Mouse (Mus musculus): ENCODE data around the gene Man2c1.

Gene Man2c1

GRCm38 (mm10) chr9:57130577-57131433 lies at the start of gene Man2c1:
TSS of gene Man2c1 (plus strand) at chr9:57130690.
- peak; percentile 95 to 96 for DNase-seq

DNA sequence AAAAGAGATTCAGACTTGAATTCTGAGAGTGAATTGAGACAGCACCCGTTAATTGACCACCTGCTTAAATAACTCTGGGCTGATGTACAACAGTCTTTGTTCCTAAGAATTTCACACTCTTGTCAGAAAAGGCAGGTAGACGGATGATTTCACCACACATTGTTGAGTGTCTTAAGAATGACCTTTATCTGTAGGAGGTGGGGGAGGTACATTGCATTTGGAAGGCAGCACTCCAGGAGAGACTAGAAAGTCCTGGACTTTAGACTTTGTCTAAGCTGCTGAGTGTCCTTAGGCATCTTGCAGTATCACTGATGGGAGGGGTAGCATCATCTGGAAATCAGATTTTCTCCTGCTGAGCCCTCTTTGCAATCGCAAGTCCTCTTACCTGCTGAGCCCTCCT lies 48.3 kb upstream of the Man2c1 start:
- no peak for DNase-seq

- no peak for DNase-seq
Observed at GRCm38 (mm10) chr9:57117261-57117755, 13.2 kb upstream of the Man2c1 start.

DNA sequence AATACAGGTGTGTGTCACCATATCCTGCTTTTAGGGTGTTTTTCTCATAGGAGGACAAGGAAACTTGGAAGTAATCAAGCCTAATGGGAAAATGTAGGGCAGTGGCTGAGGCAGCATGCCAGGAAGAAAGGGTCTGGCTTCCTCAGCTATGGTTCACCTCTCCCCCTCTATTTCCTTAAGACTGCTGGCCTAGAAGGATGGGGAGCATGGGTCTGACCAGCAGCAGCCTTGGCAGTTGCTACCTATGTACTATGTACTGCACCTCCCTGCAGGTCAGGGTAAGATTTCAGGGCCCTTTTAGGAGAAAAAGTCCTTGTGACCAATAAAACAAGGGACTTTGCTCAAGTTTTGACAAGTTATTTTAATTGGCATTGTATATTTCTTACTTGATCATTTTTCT lies 849 bp upstream of the Man2c1 start:
- no peak for DNase-seq

GRCm38 (mm10) chr9:57137246-57137645 lies 6.8 kb downstream of the Man2c1 start:
- DNase-seq, result no peak

DNA sequence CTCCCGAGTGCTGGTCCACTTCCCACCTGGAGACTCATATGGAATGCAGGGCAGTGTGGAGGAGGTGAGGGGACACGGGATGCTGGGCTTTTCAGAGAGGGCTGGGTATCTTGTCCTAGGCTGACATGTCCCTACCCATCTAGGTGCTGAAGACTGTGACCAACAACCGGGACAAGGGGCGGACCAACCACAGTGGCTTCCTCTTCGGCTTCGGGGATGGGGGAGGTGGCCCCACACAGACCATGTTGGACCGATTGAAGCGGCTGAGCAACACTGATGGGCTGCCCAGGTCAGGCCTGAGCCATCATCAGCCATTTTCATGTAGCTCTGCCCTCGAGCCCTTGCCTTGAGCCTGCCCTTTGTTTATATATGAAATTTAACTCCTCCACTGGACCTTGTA lies 7.3 kb downstream of the Man2c1 start:
- DNase-seq, result no peak

GRCm38 (mm10) chr9:57138507-57138906 lies 8.0 kb downstream of the Man2c1 start:
- DNase-seq, result no peak

DNA sequence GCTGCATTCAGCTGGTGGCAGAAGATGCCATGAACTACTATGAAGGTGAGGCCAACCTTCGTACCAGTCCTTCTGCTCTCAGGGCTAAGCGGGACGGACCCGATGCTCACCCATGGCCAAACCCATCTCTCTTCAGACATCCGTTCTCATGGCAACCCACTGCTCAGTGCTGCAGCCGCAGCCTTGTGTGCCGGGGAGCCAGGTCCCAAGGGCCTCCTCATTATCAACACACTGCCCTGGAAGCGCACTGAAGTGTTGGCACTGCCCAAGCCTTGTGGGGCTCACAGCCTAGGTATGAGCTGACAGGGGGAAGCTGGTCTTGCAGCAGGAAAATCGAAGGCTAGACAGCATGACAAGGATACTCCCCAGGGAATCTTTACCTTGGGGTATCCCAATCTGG lies 8.6 kb downstream of the Man2c1 start:
- no peak for DNase-seq

- no peak for DNase-seq
Observed at GRCm38 (mm10) chr9:57139571-57139970, 9.1 kb downstream of the Man2c1 start.

DNA sequence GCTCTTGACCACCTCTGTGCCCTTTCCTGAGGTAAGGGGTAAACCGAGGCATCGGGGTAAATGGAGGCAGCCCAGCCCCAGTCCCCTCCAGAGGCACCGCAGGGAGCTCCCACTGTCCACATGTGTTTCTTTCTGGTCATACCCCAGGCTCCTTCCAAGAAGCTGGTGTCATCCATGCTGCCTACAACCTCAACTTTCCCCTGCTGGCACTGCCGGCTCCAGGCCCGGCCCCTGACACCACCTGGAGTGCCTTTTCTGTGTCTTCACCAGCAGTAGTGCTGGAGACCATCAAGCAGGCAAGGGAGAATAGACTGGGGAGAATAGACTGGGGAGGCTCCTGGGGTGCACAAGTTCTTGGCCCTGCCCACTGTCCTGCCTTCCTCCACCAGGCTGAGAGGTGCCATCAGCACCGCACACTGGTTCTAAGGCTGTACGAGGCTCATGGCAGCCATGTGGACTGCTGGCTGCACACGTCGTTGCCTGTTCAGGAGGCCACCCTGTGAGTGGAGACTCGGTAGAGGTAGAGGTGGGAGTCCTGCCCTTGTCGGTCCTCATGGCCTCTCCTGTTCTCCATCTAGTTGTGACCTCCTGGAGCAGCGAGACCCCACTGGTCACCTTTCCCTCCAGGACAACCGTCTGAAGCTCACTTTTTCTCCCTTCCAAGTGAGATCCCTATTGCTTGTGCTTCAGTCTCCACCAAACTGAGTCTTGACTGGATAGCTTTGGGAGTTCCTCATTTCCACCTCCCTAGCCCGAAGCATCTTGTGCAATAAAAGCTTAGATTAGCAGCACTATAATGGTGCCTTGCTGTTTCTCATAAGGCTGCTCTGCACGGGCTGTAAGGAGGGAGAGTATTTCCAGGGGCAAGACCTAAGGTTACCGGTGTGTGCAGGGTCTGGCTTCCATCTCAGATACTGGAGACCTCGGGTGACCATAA lies 11.2 kb downstream of the Man2c1 start:
- DNase-seq, result no peak

- no peak for DNase-seq
Observed at GRCm38 (mm10) chr9:57143212-57143611, 12.7 kb downstream of the Man2c1 start.

- no peak for DNase-seq
Observed at GRCm38 (mm10) chr9:57144830-57145229, 14.3 kb downstream of the Man2c1 start.

- no peak for DNase-seq
Observed at GRCm38 (mm10) chr9:57146451-57147066, 16.1 kb downstream of the Man2c1 start.

DNA sequence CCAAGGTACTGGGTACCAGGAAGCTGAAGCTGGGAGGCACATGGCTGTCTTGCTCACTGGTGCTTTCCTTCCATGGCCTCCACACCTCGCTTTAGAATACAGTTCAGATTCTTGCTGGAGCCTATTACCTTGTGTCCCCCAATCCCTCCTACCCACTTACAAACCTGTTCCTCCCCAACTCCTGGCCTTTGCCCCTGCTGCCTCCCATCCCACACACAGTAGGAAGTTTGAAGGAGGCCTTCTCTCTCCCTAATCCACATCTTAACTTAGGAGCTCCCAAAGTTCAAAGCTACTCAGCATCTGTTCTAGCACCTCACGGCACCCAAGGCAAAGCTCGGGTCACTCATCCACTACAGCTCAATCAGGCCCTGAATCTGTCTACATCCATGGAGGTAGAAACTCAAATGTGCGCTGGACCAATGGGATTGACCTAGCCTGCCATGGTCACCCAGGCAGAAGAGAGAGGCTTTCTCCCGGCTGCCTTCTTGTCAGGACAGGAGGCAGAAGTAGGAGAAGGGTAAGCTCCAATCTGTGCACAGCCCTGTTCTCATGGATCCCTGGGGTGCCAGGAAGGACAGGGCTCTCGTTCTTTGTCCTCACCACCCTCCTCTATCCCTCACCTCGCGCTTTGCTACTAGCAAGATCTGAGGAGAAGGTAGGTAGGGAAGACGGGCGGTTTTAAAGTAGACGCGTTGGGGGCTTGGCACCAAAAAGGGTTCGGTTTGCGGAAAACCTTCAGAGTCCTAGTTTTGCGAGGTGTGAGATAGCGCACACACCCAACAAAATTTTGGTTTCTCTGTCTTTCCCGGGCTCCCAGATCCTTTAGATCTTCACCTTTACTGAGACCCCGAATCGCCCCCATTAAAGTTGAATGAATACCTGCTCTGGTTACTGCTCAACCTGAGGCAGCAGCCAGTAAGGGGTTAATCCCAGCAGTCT lies 17.0 kb downstream of the Man2c1 start:
- peak in 1 of 2 experiments; percentile 42 for DNase-seq

- peak; percentile 84 to 88 for DNase-seq
Observed at GRCm38 (mm10) chr9:57148144-57148878, 17.8 kb downstream of the Man2c1 start, which contains the start of gene Neil1. TSS of gene Neil1 (minus strand) at chr9:57148305.

GRCm38 (mm10) chr9:57149021-57149420 lies 18.5 kb downstream of the Man2c1 start:
- no peak for DNase-seq

DNA sequence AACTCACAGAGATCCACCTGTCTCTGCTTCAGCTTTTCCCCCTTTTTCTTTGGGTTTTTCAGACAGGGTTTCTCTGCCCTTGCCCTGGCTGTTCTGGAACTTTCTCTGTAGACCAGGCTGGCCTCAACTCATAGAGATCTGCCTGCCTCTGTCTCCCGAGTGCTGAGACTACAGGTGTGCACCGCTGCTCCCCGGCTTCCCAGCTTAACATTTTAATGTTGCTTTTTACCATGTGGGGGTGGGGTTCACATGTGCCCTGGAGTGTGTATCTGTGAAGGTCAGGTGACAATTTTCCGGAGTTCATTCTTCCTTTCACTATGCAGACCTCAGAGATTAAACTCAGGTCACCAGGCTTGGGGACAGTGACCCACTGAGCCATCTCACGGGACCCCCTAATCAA lies 19.7 kb downstream of the Man2c1 start:
- DNase-seq, result no peak

GRCm38 (mm10) chr9:57152331-57152730 lies 21.8 kb downstream of the Man2c1 start:
- DNase-seq, result no peak

DNA sequence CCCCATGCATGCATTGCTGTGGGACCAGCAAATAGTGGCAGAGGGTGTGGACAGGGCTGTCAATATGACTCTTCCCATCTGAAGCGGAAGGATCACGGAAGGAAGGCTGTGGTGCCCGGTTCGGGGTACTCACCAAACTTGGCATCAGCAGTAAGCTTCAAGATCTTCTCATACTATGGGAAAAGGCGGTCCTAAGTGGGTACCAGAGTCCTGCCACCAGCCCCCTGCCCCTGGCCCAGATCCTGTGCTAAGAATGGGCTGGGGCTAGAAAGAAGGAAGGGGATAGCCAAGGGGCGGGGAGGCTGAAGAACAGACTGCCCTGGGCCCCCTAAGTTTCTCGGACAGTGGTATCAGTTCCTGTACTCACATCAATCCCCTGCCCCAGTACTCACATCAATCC lies 25.9 kb downstream of the Man2c1 start:
- no peak for DNase-seq

- DNase-seq, result no peak
Observed at GRCm38 (mm10) chr9:57156823-57157222, 26.3 kb downstream of the Man2c1 start.

- no peak for DNase-seq
Observed at GRCm38 (mm10) chr9:57157499-57157898, 27.0 kb downstream of the Man2c1 start.
